Mouse (Mus musculus): Measurements from ENCODE around the gene Cyb5b. TPM values are rescaled to one million over a fixed set of nuclear protein-coding genes. Genes with fewer than 3 reads are reported as not detected.

Gene Cyb5b
- polyA plus RNA-seq, 1 experiment from 2014 or later = 88.1 TPM

GRCm38 (mm10) chr8:107132581-107133491, 17.6 kb upstream of the Cyb5b start:
- 75% methylated on average over 24 of the region's 24 CpGs for WGBS
- no peaks in the 10 kb centered on the region for H3K36me3 ChIP-seq
- H3K9ac ChIP-seq = no peak overlapping the region
- H3K4me3 ChIP-seq = no peak overlapping the region
- H3K4me2 ChIP-seq = no peak overlapping the region
- ATAC-seq (ENCODE audit: insufficient number of reproducible peaks, low FRiP score) = no peak
- no peak overlapping the region for H3K27ac ChIP-seq (ENCODE audit: poor library complexity, severe bottlenecking)
- H3K4me1 ChIP-seq (replicated peaks) = peaks cover 33% of the 10 kb centered on the region
- no peaks in the 10 kb centered on the region for H3K27me3 ChIP-seq (replicated peaks)
- no peaks in the 10 kb centered on the region for H3K9me3 ChIP-seq (replicated peaks)

- Histone ChIP-seq H3K9me3 (replicated peaks) (no peaks in the 10 kb centered on the region), H3K4me2 (no peak overlapping the region), H3K4me3 (no peak overlapping the region), H3K27me3 (replicated peaks) (no peaks in the 10 kb centered on the region), H3K9ac (no peak overlapping the region), H3K36me3 (no peaks in the 10 kb centered on the region), H3K4me1 (replicated peaks) (peaks cover 30% of the 10 kb centered on the region), H3K27ac (ENCODE audit: poor library complexity, severe bottlenecking) (peak overlapping the region; percentile 56)
- no peak for ATAC-seq (ENCODE audit: insufficient number of reproducible peaks, low FRiP score)
- 44% methylated on average over 6 of the region's 6 CpGs for WGBS
These were observed 16.6 kb upstream of the Cyb5b start for GRCm38 (mm10) chr8:107133881-107134280.

GRCm38 (mm10) chr8:107136003-107136612, 14.3 kb upstream of the Cyb5b start:
- Histone ChIP-seq H3K4me1 (replicated peaks) (peaks cover 29% of the 10 kb centered on the region), H3K27ac (ENCODE audit: poor library complexity, severe bottlenecking) (peak overlapping the region; percentile 6), H3K36me3 (no peaks in the 10 kb centered on the region), H3K4me3 (no peak overlapping the region), H3K9me3 (replicated peaks) (no peaks in the 10 kb centered on the region), H3K4me2 (no peak overlapping the region), H3K9ac (no peak overlapping the region), H3K27me3 (replicated peaks) (no peaks in the 10 kb centered on the region)
- WGBS = 49% methylated on average over 8 of the region's 8 CpGs
- no peak for ATAC-seq (ENCODE audit: insufficient number of reproducible peaks, low FRiP score)

- 89% methylated on average over 6 of the region's 6 CpGs for WGBS
- no peak overlapping the region for H3K27ac ChIP-seq (ENCODE audit: poor library complexity, severe bottlenecking)
- no peaks in the 10 kb centered on the region for H3K27me3 ChIP-seq (replicated peaks)
- peaks cover 29% of the 10 kb centered on the region for H3K4me1 ChIP-seq (replicated peaks)
- no peaks in the 10 kb centered on the region for H3K36me3 ChIP-seq
- no peaks in the 10 kb centered on the region for H3K9me3 ChIP-seq (replicated peaks)
- H3K4me3 ChIP-seq = no peak overlapping the region
- no peak overlapping the region for H3K9ac ChIP-seq
- no peak for ATAC-seq (ENCODE audit: insufficient number of reproducible peaks, low FRiP score)
- no peak overlapping the region for H3K4me2 ChIP-seq
These were observed 12.8 kb upstream of the Cyb5b start for GRCm38 (mm10) chr8:107137591-107137990.

- no peak overlapping the region for H3K9ac ChIP-seq
- 92% methylated on average over 5 of the region's 5 CpGs for WGBS
- no peaks in the 10 kb centered on the region for H3K27me3 ChIP-seq (replicated peaks)
- H3K4me2 ChIP-seq = no peak overlapping the region
- H3K36me3 ChIP-seq = no peaks in the 10 kb centered on the region
- no peak overlapping the region for H3K27ac ChIP-seq (ENCODE audit: poor library complexity, severe bottlenecking)
- H3K4me3 ChIP-seq = no peak overlapping the region
- no peak for ATAC-seq (ENCODE audit: insufficient number of reproducible peaks, low FRiP score)
- peaks cover 29% of the 10 kb centered on the region for H3K4me1 ChIP-seq (replicated peaks)
- no peaks in the 10 kb centered on the region for H3K9me3 ChIP-seq (replicated peaks)
These were observed 12.1 kb upstream of the Cyb5b start for GRCm38 (mm10) chr8:107138338-107138737.

- Histone ChIP-seq H3K9ac (no peak overlapping the region), H3K4me3 (no peak overlapping the region), H3K9me3 (replicated peaks) (no peaks in the 10 kb centered on the region), H3K4me1 (replicated peaks) (peaks cover 22% of the 10 kb centered on the region), H3K4me2 (peak overlapping the region; percentile 19; the same call in 1 of the 2 replicates), H3K27me3 (replicated peaks) (no peaks in the 10 kb centered on the region), H3K27ac (ENCODE audit: poor library complexity, severe bottlenecking) (peak overlapping the region; percentile 65), H3K36me3 (no peaks in the 10 kb centered on the region)
- 48% methylated on average over 13 of the region's 13 CpGs for WGBS
- peak; percentile 79; the same call in 1 of the 2 replicates for ATAC-seq (ENCODE audit: insufficient number of reproducible peaks, low FRiP score)
These were observed 10.6 kb upstream of the Cyb5b start for GRCm38 (mm10) chr8:107139704-107140470.

- ATAC-seq (ENCODE audit: insufficient number of reproducible peaks, low FRiP score) = no peak
- no peak overlapping the region for H3K9ac ChIP-seq
- 87% methylated on average over 4 of the region's 4 CpGs for WGBS
These were observed 7.9 kb upstream of the Cyb5b start for GRCm38 (mm10) chr8:107142539-107142938.

DNA sequence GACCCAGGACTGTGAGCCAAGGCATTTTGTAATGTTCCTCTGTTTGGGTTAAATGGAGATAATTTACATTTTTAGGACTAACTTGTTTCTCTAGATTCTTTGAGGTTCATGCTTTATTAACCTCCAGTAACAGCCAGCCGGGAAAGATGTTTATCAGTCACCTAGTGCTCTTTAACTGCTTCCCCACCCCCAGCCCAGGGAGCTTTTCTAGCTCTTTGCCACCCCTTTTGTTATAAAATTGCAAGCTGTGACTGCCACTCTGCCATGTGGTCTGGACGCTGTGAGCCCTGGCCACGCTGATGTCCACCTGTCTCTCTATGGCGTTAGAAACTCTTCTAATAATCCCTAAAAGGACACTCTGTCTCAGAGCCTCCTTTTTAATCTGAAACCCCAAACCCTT, 6.9 kb upstream of the Cyb5b start:
- Histone ChIP-seq H3K9me3 (replicated peaks) (no peaks in the 10 kb centered on the region), H3K4me2 (no peak overlapping the region), H3K36me3 (no peaks in the 10 kb centered on the region), H3K4me3 (no peak overlapping the region), H3K9ac (no peak overlapping the region), H3K27ac (ENCODE audit: poor library complexity, severe bottlenecking) (no peak overlapping the region), H3K4me1 (replicated peaks) (peaks cover 15% of the 10 kb centered on the region), H3K27me3 (replicated peaks) (no peaks in the 10 kb centered on the region)
- no peak for ATAC-seq (ENCODE audit: insufficient number of reproducible peaks, low FRiP score)
- 61% methylated on average over 4 of the region's 4 CpGs for WGBS

More at GRCm38 (mm10) chr8:107142539-107142938, 7.9 kb upstream of the Cyb5b start:
- Histone ChIP-seq H3K4me2 (no peak overlapping the region), H3K4me1 (replicated peaks) (peaks cover 15% of the 10 kb centered on the region), H3K9me3 (replicated peaks) (no peaks in the 10 kb centered on the region), H3K27me3 (replicated peaks) (no peaks in the 10 kb centered on the region), H3K36me3 (no peaks in the 10 kb centered on the region), H3K27ac (ENCODE audit: poor library complexity, severe bottlenecking) (no peak overlapping the region), H3K4me3 (no peak overlapping the region)

- Histone ChIP-seq H3K4me2 (no peak overlapping the region), H3K27me3 (replicated peaks) (no peaks in the 10 kb centered on the region), H3K36me3 (no peaks in the 10 kb centered on the region), H3K4me1 (replicated peaks) (peaks cover 5% of the 10 kb centered on the region), H3K4me3 (no peak overlapping the region), H3K9ac (no peak overlapping the region), H3K9me3 (replicated peaks) (no peaks in the 10 kb centered on the region), H3K27ac (ENCODE audit: poor library complexity, severe bottlenecking) (no peak overlapping the region)
- ATAC-seq (ENCODE audit: insufficient number of reproducible peaks, low FRiP score) = no peak
These were observed 4.3 kb upstream of the Cyb5b start for GRCm38 (mm10) chr8:107146186-107146585.

DNA sequence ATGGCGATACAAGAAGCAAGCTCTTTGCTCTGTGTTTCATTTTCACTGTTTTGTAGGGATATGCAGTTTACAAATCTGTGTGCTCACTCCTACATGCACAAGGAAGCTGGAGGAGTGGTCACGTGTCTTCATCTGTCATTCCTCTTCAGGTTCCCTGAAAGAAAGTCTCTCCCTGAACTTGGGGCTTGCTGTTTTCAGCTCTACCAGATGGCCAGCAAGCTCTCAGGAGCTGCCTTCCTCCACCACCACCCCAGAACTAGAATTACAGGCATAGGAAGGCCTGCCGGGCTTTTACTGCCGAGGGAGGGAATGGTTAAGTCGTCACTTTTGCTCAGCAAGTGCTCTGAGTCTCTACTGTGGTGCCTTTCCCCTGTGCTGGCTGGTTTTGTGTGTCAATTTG, 1.6 kb upstream of the Cyb5b start:
- Histone ChIP-seq H3K9me3 (replicated peaks) (no peaks in the 10 kb centered on the region), H3K27ac (ENCODE audit: poor library complexity, severe bottlenecking) (no peak overlapping the region), H3K9ac (no peak overlapping the region), H3K36me3 (peaks cover 12% of the 10 kb centered on the region), H3K27me3 (replicated peaks) (no peaks in the 10 kb centered on the region), H3K4me3 (no peak overlapping the region), H3K4me1 (replicated peaks) (peaks cover 9% of the 10 kb centered on the region), H3K4me2 (no peak overlapping the region)
- WGBS = 76% methylated on average over 5 of the region's 5 CpGs
- ATAC-seq (ENCODE audit: insufficient number of reproducible peaks, low FRiP score) = no peak

DNA sequence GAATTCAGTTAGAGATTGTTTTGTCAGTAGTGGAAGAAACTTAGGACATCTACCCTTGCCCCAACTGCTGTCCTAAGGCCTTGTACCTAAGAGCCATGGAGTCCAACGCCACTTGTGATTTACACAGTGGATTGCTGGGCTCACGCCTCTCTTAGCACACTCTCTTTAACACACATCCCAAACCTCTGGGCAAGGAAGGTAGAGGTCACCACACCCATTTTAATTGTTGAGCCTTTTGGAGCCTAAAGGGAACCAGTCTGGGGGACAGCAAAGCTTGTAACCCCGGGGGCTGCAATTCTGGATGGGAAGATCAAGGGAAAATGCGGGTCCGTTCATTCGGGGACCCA, 410 bp upstream of the Cyb5b start:
- peaks cover 9% of the 10 kb centered on the region for H3K4me1 ChIP-seq (replicated peaks)
- peak overlapping the region; percentile 87 for H3K4me3 ChIP-seq
- H3K36me3 ChIP-seq = peaks cover 19% of the 10 kb centered on the region
- 31% methylated on average over 6 of the region's 6 CpGs for WGBS
- H3K9me3 ChIP-seq (replicated peaks) = no peaks in the 10 kb centered on the region
- H3K27ac ChIP-seq (ENCODE audit: poor library complexity, severe bottlenecking) = peak overlapping the region; percentile 72
- H3K9ac ChIP-seq = peak overlapping the region; percentile 78
- H3K4me2 ChIP-seq = peak overlapping the region; percentile 75
- no peak; the same call in 1 of the 2 replicates for ATAC-seq (ENCODE audit: insufficient number of reproducible peaks, low FRiP score)
- no peaks in the 10 kb centered on the region for H3K27me3 ChIP-seq (replicated peaks)
